Mouse (Mus musculus) heart, adult 2 months (tissue): ENCODE data around the gene Rab3gap2.

ENCODE experiments used
- CTCF ChIP-seq: fragments of 200-600 bp; IDR thresholded peaks from 2 replicates; pipeline ENCODE4 v1.8.1; 2022; ENCODE audit warnings: antibody characterized with exemption, mild to moderate bottlenecking, moderate library complexity
- EP300 ChIP-seq: fragments of 200-500 bp; IDR thresholded peaks from 2 replicates; pipeline ENCODE4 v1.6.1; 2011; ENCODE audit warnings: low read depth, low read length, control low read depth; ENCODE audit not compliant: insufficient read depth
- POLR2A ChIP-seq: fragments of 200-500 bp; IDR thresholded peaks from 2 replicates; pipeline ENCODE4 v1.6.1; 2011; ENCODE audit warnings: mild to moderate bottlenecking, low read depth, low read length, control low read depth; ENCODE audit not compliant: insufficient read depth

GRCm38 (mm10) chr1:185308908-185309307 is 105.0 kb downstream of the Rab3gap2 start:
- TF ChIP-seq CTCF (no peak), POLR2A (no peak), EP300 (no peak)
